Mouse (Mus musculus): ENCODE measurements around the gene Wnk2. TPM values are rescaled to one million over a fixed set of nuclear protein-coding genes. Genes with fewer than 3 reads are reported as not detected.

Wnk2 gene
- polyA plus RNA-seq, 1 experiment: not detected

GRCm38 (mm10) chr13:49146040-49146697 lies 1.6 kb downstream of the Wnk2 start:
- Histone ChIP-seq H3K4me3 (ENCODE audit: insufficient read depth, low read length) (no peak overlapping the region), H3K4me1 (ENCODE audit: control insufficient read depth, insufficient read depth, low read length) (no peaks in the 10 kb centered on the region), H3K27ac (ENCODE audit: insufficient read depth, low read depth, low read length) (no peak overlapping the region)
- TF ChIP-seq POLR2A (IDR thresholded peaks at IDR 0.05; ENCODE audit: borderline replicate concordance, low read depth, low read length): no peak
- TF ChIP-seq CTCF (IDR thresholded peaks at IDR 0.05; ENCODE audit: low read depth, low read length): no peak

DNA sequence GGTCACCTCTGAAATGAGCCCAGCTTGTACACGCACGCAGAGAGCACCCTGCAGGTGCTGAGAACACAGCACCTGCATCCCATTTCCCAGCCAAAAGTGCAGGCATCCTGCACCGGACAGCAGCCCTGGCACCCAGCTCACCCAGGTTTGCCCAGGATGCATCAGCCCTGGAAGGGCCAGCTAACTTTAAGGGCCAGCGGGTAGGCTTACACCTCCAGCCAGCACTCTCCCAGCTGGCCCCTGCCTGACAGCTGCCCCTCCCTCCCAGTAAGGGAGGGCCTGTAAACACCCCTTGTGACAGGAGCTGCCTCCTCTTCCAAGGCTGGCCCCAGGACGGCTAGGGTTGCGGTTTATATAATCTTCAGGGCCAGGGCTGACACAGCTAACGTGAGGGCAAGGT lies 2.4 kb downstream of the Wnk2 start:
- Histone ChIP-seq H3K4me3 (ENCODE audit: insufficient read depth, low read length) (no peak overlapping the region), H3K4me1 (ENCODE audit: control insufficient read depth, insufficient read depth, low read length) (no peaks in the 10 kb centered on the region), H3K27ac (ENCODE audit: insufficient read depth, low read depth, low read length) (no peak overlapping the region)
- TF ChIP-seq CTCF (IDR thresholded peaks at IDR 0.05; ENCODE audit: low read depth, low read length) (no peak), POLR2A (IDR thresholded peaks at IDR 0.05; ENCODE audit: borderline replicate concordance, low read depth, low read length) (no peak)

- Histone ChIP-seq H3K4me1 (ENCODE audit: control insufficient read depth, insufficient read depth, low read length) (no peaks in the 10 kb centered on the region), H3K27ac (ENCODE audit: insufficient read depth, low read depth, low read length) (no peak overlapping the region), H3K4me3 (ENCODE audit: insufficient read depth, low read length) (no peak overlapping the region)
- TF ChIP-seq CTCF (IDR thresholded peaks at IDR 0.05; ENCODE audit: low read depth, low read length) (no peak), POLR2A (IDR thresholded peaks at IDR 0.05; ENCODE audit: borderline replicate concordance, low read depth, low read length) (no peak)
Observed at GRCm38 (mm10) chr13:49144451-49144850, 3.4 kb downstream of the Wnk2 start.

DNA sequence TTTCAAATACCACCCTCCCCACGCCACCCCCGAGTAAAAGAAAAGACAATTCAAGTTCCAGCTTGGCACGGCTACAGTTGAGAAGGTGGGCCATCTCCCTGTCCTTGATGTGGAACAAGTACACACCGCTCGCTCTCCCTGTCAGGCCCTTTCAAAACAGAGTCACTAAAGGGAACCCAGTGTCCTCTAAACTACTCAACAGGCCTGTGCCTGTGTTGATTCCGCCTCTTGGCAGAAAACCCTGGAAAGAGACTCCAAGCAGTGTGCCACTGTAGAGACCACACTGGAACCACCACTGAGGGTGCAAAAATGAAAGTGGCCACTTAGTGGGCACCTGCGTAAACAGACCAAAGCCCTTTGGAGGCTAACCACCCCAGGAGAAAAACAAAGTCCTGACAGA lies 4.5 kb downstream of the Wnk2 start:
- Histone ChIP-seq H3K27ac (ENCODE audit: insufficient read depth, low read depth, low read length) (no peak overlapping the region), H3K4me1 (ENCODE audit: control insufficient read depth, insufficient read depth, low read length) (no peaks in the 10 kb centered on the region), H3K4me3 (ENCODE audit: insufficient read depth, low read length) (no peak overlapping the region)
- TF ChIP-seq CTCF (IDR thresholded peaks at IDR 0.05; ENCODE audit: low read depth, low read length) (no peak), POLR2A (IDR thresholded peaks at IDR 0.05; ENCODE audit: borderline replicate concordance, low read depth, low read length) (no peak)

GRCm38 (mm10) chr13:49142396-49142795 lies 5.4 kb downstream of the Wnk2 start:
- no peaks in the 10 kb centered on the region for H3K4me1 ChIP-seq (ENCODE audit: control insufficient read depth, insufficient read depth, low read length)
- H3K27ac ChIP-seq (ENCODE audit: insufficient read depth, low read depth, low read length): no peak overlapping the region
- no peak overlapping the region for H3K4me3 ChIP-seq (ENCODE audit: insufficient read depth, low read length)
- TF ChIP-seq POLR2A (IDR thresholded peaks at IDR 0.05; ENCODE audit: borderline replicate concordance, low read depth, low read length) (no peak), CTCF (IDR thresholded peaks at IDR 0.05; ENCODE audit: low read depth, low read length) (no peak)

DNA sequence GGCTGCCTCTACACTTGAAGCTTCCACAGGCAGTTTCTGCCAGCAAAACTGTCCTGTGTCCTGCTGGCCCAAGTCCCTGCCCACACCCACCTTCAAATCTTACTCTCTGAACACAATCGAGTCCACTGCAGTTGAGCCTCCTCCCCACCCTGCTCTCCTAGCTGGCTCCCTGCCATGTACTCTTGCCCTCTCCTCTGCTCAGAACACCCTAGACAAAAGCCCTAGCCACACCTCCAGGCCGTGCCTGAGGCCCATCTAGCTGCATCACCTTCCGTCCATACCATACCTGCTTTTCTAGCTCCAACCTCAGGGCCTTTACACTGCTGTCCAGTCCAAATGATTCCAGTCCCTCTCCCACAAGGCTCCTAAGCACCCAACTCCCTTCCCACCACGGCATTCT lies 7.2 kb downstream of the Wnk2 start:
- no peak for TF ChIP-seq POLR2A (IDR thresholded peaks at IDR 0.05; ENCODE audit: borderline replicate concordance, low read depth, low read length)
- no peak for TF ChIP-seq CTCF (IDR thresholded peaks at IDR 0.05; ENCODE audit: low read depth, low read length)
- no peaks in the 10 kb centered on the region for H3K4me1 ChIP-seq (ENCODE audit: control insufficient read depth, insufficient read depth, low read length)
- no peak overlapping the region for H3K27ac ChIP-seq (ENCODE audit: insufficient read depth, low read depth, low read length)
- H3K4me3 ChIP-seq (ENCODE audit: insufficient read depth, low read length): no peak overlapping the region

GRCm38 (mm10) chr13:49134491-49134890 lies 13.3 kb downstream of the Wnk2 start:
- TF ChIP-seq POLR2A (IDR thresholded peaks at IDR 0.05; ENCODE audit: borderline replicate concordance, low read depth, low read length) (no peak), CTCF (IDR thresholded peaks at IDR 0.05; ENCODE audit: low read depth, low read length) (no peak)
- no peak overlapping the region for H3K27ac ChIP-seq (ENCODE audit: insufficient read depth, low read depth, low read length)
- H3K4me3 ChIP-seq (ENCODE audit: insufficient read depth, low read length): no peak overlapping the region
- H3K4me1 ChIP-seq (ENCODE audit: control insufficient read depth, insufficient read depth, low read length): no peaks in the 10 kb centered on the region

DNA sequence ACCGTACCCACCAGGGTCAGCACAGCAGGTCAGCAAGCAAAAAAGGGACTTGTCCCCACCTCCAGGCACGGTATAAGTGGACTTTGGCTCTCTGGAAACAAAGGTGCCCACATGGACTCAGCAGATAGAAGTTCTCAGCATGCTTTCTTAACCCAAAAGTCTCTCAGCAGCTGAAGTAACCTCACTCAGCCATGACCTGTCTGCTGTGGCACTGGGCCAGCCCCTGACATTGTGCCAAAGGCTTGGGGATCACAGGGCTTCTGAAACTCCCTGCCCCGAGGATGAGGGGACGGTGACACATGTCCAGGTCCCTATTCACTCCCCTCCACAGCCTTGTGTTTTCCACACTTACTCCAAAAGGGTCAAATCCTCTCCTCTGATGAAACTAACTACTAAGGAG lies 14.7 kb downstream of the Wnk2 start:
- Histone ChIP-seq H3K4me3 (ENCODE audit: insufficient read depth, low read length) (no peak overlapping the region), H3K4me1 (ENCODE audit: control insufficient read depth, insufficient read depth, low read length) (no peaks in the 10 kb centered on the region), H3K27ac (ENCODE audit: insufficient read depth, low read depth, low read length) (no peak overlapping the region)
- no peak for TF ChIP-seq CTCF (IDR thresholded peaks at IDR 0.05; ENCODE audit: low read depth, low read length)
- TF ChIP-seq POLR2A (IDR thresholded peaks at IDR 0.05; ENCODE audit: borderline replicate concordance, low read depth, low read length): no peak

DNA sequence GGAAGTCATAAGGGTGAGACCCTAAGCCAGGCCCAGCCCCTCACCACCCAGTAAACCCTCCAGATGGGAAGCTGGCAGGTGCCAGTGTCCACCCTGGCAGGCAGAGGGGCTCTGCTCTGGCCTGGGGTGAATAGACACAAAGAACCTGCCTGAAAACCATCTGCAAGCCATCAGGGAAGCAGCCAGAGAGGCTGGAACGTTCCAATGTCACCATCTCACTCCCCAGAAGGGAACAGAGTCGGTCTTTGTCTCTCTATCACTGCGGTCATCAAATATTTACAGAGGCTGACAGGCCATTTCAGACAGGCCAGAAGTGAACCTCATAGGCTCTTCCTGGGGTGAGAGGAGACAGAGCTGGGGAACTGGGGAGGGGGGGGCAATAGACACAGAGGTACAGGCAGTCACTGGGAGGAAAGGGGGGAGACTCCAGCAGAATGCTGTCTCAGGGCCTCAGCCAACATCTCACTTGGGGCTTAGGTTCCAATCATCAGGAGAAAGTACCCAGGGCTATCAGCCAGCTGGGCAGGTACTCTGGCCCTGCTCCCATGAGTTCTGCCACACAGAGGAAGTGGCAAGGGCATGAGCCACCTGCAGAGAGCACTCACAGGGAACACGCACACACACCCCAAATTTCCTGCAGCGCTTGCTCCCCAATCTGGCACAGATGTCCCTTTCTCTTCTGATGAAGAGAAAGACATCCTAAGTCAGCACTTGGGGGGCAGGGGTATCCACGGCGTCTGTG lies 15.7 kb downstream of the Wnk2 start:
- no peak overlapping the region for H3K4me3 ChIP-seq (ENCODE audit: insufficient read depth, low read length)
- no peak for TF ChIP-seq POLR2A (IDR thresholded peaks at IDR 0.05; ENCODE audit: borderline replicate concordance, low read depth, low read length)
- TF ChIP-seq CTCF (IDR thresholded peaks at IDR 0.05; ENCODE audit: low read depth, low read length): no peak
- H3K4me1 ChIP-seq (ENCODE audit: control insufficient read depth, insufficient read depth, low read length): no peaks in the 10 kb centered on the region
- no peak overlapping the region for H3K27ac ChIP-seq (ENCODE audit: insufficient read depth, low read depth, low read length)

DNA sequence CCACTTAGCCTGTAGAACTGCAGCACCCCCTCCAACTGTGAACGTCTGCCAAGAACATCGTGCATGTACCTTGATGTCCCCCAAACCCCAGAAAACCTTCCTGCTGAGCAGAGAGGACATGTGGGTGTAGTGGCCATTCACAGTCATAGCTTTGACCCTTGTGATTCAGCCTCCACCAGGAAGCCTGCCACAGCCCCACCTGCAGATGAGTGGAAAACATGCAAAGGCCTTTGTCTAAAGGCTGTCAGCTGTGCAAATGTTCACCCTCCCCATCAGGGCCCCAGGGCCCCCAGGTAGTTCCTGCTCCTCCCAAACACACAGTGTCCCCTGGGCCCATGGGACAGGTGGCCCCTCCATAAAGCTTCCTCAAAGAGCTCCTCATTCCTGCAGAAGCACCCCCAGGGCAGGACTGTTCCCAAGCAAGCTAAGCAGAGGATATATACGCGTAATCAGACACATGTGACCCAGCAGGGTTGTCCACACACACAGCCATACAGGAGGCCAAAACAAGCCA lies 16.4 kb downstream of the Wnk2 start:
- TF ChIP-seq POLR2A (IDR thresholded peaks at IDR 0.05; ENCODE audit: borderline replicate concordance, low read depth, low read length) (no peak), CTCF (IDR thresholded peaks at IDR 0.05; ENCODE audit: low read depth, low read length) (no peak)
- H3K4me1 ChIP-seq (ENCODE audit: control insufficient read depth, insufficient read depth, low read length): no peaks in the 10 kb centered on the region
- no peak overlapping the region for H3K4me3 ChIP-seq (ENCODE audit: insufficient read depth, low read length)
- H3K27ac ChIP-seq (ENCODE audit: insufficient read depth, low read depth, low read length): no peak overlapping the region

Measured in bone marrow macrophage, adult 2 months (primary cell).